Mouse (Mus musculus): Measurements from ENCODE around the gene Hspa12a.

DNA sequence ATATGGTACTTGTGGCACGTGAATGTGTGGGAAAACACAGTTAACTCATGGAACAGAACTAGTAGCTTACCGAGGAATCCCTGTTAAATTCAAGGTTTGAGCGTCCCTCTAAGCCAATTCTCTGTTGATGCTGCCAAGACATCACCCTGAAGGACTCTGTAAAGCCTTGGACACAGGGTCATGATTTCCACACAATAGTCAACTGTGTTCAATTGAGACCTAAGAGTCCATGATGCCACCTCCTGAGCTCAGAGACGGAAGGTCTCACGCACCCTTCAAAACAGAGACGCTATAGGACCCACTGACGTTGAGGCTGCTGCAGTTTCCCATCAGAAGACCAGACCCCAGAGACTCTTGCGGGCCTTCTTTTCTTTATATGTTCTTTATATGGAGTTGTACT lies 30.7 kb upstream of the Hspa12a start:
- TF ChIP-seq POLR2A (IDR thresholded peaks at IDR 0.05; ENCODE audit: insufficient read length, low read depth) (no peak), MYOG (IDR thresholded peaks at IDR 0.05; ENCODE audit: control insufficient read depth in 1 of 3, insufficient read depth in 1 of 3, insufficient read length in 2 of 3, low read depth in 2 of 3) (no peak), POLR2AphosphoS2 (IDR thresholded peaks at IDR 0.05; ENCODE audit: insufficient read length, low read depth) (no peak), MYOD1 (IDR thresholded peaks at IDR 0.05; ENCODE audit: control insufficient read depth in 1 of 3, insufficient read length in 2 of 3, low read depth in 2 of 3) (no peak), E2F4 (IDR thresholded peaks at IDR 0.05; ENCODE audit: insufficient read depth) (no peak), MAX (IDR thresholded peaks at IDR 0.05; ENCODE audit: low read depth) (no peak), REST (IDR thresholded peaks at IDR 0.05; ENCODE audit: insufficient read depth, insufficient read length) (no peak), CEBPB (IDR thresholded peaks at IDR 0.05; ENCODE audit: insufficient read depth, poor library complexity, severe bottlenecking) (no peak)

All from myocyte (in vitro differentiated cells).